Mouse (Mus musculus): ENCODE measurements around the gene Upk3bl. TPM values are rescaled to one million over a fixed set of nuclear protein-coding genes. Genes with fewer than 3 reads are reported as not detected.

Upk3bl gene
- 0.50 and 0.72 TPM in 2 replicates for polyA plus RNA-seq (2016; fragmentation: Nextera tagmentation; extraction: Ambion mirVana)

DNA sequence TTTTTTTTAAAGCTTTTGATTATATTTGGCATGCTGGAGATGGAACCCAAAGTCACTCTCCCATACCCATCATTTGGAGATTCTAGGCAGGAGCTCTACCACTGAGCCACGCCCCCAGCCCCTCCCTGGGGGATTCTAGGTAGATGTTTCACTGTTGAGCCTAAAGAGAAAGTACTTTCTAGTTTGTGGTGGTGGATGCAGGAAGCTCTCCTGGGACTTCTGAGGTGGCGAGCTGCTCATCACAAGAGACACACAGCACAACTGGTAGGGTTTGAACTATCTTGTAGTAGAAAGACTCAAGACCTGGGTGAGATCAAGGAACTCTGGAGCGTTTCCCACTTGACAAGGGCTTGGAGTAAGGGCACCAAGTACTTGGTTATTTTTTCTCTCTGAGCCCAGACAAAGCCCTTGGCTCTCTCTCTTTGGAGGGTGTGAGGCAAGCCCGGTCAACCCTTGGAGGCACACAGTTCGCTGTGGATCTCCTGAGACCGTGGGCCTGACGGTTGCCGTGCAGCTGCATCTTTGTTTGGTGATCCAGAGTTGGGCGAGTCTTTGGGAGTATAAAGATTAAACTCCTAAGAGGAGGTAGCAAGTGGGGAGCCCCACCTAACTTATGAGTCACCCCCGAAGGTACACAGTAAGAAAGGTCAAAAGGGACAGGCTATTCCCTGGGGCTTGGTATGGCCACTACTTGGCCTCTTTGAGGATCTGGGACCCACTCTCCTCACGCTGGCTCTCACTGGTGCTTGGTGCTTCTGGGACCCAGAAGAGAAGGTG lies at the start of gene Upk3bl:
Gene Upk3bl (plus strand): TSS at position 192 of the 777 bp plus-strand sequence.
- 93% methylated on average over 11 of the region's 11 CpGs for WGBS
- Histone ChIP-seq H3K36me3 (no peaks in the 10 kb centered on the region), H3K4me3 (no peak within 1 kb of the TSS), H3K27ac (replicated peaks) (no peak within 1 kb of the TSS), H3K9me3 (replicated peaks) (no peaks in the 10 kb centered on the region), H3K4me1 (peaks cover 24% of the 10 kb centered on the region), H3K27me3 (ENCODE audit: low read depth, poor library complexity, severe bottlenecking) (0 out of 2 replicates have a peak, but pooled peaks cover 12% of the 10 kb centered on the region)
- DNase-seq (ENCODE audit: low spot score) = no peak

DNA sequence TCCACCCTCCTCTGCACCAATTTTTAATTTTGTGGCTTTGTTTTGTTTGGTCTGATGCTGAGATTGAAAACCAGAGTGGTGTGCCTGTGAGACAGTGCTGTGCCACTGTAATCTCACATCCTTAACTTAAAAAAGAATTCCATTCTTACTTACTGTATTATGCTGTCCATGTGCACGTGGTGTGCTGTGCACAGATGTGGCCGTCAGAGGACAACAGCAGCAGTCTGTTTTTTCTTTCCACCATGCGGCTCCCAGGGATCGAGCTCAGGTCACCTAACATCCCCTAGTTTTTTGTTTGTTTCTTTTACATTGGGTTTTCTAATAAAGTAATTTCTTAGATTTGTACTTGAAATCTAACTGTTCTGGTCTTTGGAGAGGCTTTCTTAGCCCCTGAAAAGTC lies 49.8 kb upstream of the Upk3bl start:
- H3K27me3 ChIP-seq (ENCODE audit: low read depth, poor library complexity, severe bottlenecking) = no peaks in the 10 kb centered on the region
- peaks cover 48% of the 10 kb centered on the region for H3K36me3 ChIP-seq
- no peaks in the 10 kb centered on the region for H3K9me3 ChIP-seq (replicated peaks)
- H3K4me3 ChIP-seq = no peak overlapping the region
- 93% methylated on average over 4 of the region's 4 CpGs for WGBS
- no peak for DNase-seq (ENCODE audit: low spot score)
- H3K4me1 ChIP-seq = peaks cover 10% of the 10 kb centered on the region
- no peak overlapping the region for H3K27ac ChIP-seq (replicated peaks)

DNA sequence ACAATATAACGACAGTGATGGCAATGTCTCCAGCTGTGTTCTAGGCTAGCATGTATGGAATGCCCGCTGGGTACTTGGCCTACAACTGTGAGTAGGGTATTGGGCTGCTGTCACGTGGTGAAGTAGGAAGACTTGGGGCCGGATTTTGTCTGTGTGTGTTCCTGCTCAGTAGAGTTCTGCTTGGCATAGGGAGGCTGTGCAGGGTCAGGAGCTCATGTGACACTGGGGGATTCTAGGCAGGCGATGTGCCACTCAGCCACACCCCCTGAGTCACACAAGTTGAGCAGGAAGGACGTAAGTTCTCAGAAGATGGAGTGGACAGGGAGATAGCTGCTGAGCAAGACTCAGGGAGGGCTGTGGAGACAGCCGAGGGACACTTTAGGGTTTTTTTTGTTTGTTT lies 46.5 kb upstream of the Upk3bl start:
- Histone ChIP-seq H3K4me3 (no peak overlapping the region), H3K27me3 (ENCODE audit: low read depth, poor library complexity, severe bottlenecking) (no peaks in the 10 kb centered on the region), H3K9me3 (replicated peaks) (no peaks in the 10 kb centered on the region), H3K4me1 (peaks cover 3% of the 10 kb centered on the region), H3K36me3 (peaks cover 50% of the 10 kb centered on the region), H3K27ac (replicated peaks) (no peak overlapping the region)
- DNase-seq (ENCODE audit: low spot score) = no peak
- WGBS = 81% methylated on average over 7 of the region's 7 CpGs

DNA sequence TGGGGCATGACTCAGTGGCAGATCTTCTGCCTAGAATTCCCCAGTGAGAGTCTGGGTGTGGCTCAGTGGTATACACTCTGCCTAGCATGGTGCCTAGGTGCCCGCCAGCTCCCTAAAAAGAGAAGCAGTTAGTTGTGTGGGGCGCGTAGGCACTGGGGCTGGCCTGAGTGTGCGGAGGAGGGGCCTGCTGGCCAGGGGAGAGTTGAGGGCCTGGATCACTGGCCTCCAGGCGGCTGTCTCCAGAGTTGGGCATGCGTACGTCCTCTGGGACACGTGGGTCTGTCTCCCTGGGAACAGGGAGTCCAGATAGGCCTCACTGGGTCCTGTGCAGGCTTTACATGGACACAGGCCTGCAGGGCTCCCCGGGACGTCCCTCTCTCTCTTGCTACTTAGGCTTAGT lies 39.4 kb upstream of the Upk3bl start:
- H3K36me3 ChIP-seq = peaks cover 69% of the 10 kb centered on the region
- DNase-seq (ENCODE audit: low spot score) = no peak
- H3K27ac ChIP-seq (replicated peaks) = no peak overlapping the region
- no peak overlapping the region for H3K4me3 ChIP-seq
- no peaks in the 10 kb centered on the region for H3K27me3 ChIP-seq (ENCODE audit: low read depth, poor library complexity, severe bottlenecking)
- H3K4me1 ChIP-seq = no peaks in the 10 kb centered on the region
- H3K9me3 ChIP-seq (replicated peaks) = no peaks in the 10 kb centered on the region
- WGBS = 84% methylated on average over 10 of the region's 10 CpGs

GRCm38 (mm10) chr5:136015586-136015985 lies 38.7 kb upstream of the Upk3bl start:
- peaks cover 68% of the 10 kb centered on the region for H3K36me3 ChIP-seq

GRCm38 (mm10) chr5:136016014-136016876 lies 38.0 kb upstream of the Upk3bl start:
- Histone ChIP-seq H3K9me3 (replicated peaks) (no peaks in the 10 kb centered on the region), H3K36me3 (peaks cover 68% of the 10 kb centered on the region), H3K4me1 (no peaks in the 10 kb centered on the region), H3K27ac (replicated peaks) (no peak overlapping the region), H3K4me3 (no peak overlapping the region), H3K27me3 (ENCODE audit: low read depth, poor library complexity, severe bottlenecking) (no peaks in the 10 kb centered on the region)
- 87% methylated on average over 10 of the region's 10 CpGs for WGBS
- DNase-seq (ENCODE audit: low spot score) = no peak

More at GRCm38 (mm10) chr5:136015586-136015985, 38.7 kb upstream of the Upk3bl start:
- no peaks in the 10 kb centered on the region for H3K9me3 ChIP-seq (replicated peaks)
- H3K27ac ChIP-seq (replicated peaks) = no peak overlapping the region
- 87% methylated on average over 10 of the region's 10 CpGs for WGBS
- H3K27me3 ChIP-seq (ENCODE audit: low read depth, poor library complexity, severe bottlenecking) = no peaks in the 10 kb centered on the region
- H3K4me3 ChIP-seq = no peak overlapping the region
- no peaks in the 10 kb centered on the region for H3K4me1 ChIP-seq
- no peak for DNase-seq (ENCODE audit: low spot score)

DNA sequence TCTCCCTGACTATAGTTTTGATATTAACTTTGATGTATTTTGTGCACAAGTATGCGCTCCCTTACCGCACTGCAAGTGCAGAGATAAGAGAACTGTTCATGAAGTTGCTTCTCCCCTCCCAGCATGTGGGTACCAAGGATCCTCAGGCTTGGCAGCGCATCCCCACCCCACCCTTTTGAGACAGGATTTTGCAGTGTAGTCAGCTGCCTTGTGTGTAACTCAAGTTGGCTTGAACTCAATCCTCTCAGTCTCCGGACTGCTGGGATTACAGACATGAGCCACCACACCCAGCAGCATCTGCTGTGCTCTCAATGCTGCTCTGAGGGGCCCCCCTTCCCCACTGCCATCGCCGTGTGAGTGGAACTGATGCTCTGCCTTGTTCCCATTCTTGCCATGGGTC lies 37.0 kb upstream of the Upk3bl start:
- H3K4me1 ChIP-seq = no peaks in the 10 kb centered on the region
- DNase-seq (ENCODE audit: low spot score) = no peak
- 90% methylated on average over 6 of the region's 6 CpGs for WGBS
- H3K27me3 ChIP-seq (ENCODE audit: low read depth, poor library complexity, severe bottlenecking) = no peaks in the 10 kb centered on the region
- peaks cover 67% of the 10 kb centered on the region for H3K36me3 ChIP-seq
- no peaks in the 10 kb centered on the region for H3K9me3 ChIP-seq (replicated peaks)
- no peak overlapping the region for H3K4me3 ChIP-seq
- no peak overlapping the region for H3K27ac ChIP-seq (replicated peaks)

GRCm38 (mm10) chr5:136018726-136019125 lies 35.6 kb upstream of the Upk3bl start:
- no peak for DNase-seq (ENCODE audit: low spot score)
- Histone ChIP-seq H3K9me3 (replicated peaks) (no peaks in the 10 kb centered on the region), H3K36me3 (peaks cover 64% of the 10 kb centered on the region), H3K27ac (replicated peaks) (no peak overlapping the region), H3K4me1 (no peaks in the 10 kb centered on the region), H3K4me3 (no peak overlapping the region), H3K27me3 (ENCODE audit: low read depth, poor library complexity, severe bottlenecking) (no peaks in the 10 kb centered on the region)
- 90% methylated on average over 2 of the region's 2 CpGs for whole genome bisulfite sequencing

- no peaks in the 10 kb centered on the region for H3K9me3 ChIP-seq (replicated peaks)
- H3K36me3 ChIP-seq = peaks cover 52% of the 10 kb centered on the region
- no peak for DNase-seq (ENCODE audit: low spot score)
- no peak overlapping the region for H3K4me3 ChIP-seq
- no peak overlapping the region for H3K27ac ChIP-seq (replicated peaks)
- no peaks in the 10 kb centered on the region for H3K4me1 ChIP-seq
- 41% methylated on average over 1 of the region's 1 CpGs for WGBS
- no peaks in the 10 kb centered on the region for H3K27me3 ChIP-seq (ENCODE audit: low read depth, poor library complexity, severe bottlenecking)
Observed at GRCm38 (mm10) chr5:136019907-136020306, 34.4 kb upstream of the Upk3bl start.

- WGBS = 81% methylated on average over 3 of the region's 3 CpGs
- H3K9me3 ChIP-seq (replicated peaks) = no peaks in the 10 kb centered on the region
- H3K36me3 ChIP-seq = peaks cover 80% of the 10 kb centered on the region
- no peak overlapping the region for H3K4me3 ChIP-seq
- H3K27me3 ChIP-seq (ENCODE audit: low read depth, poor library complexity, severe bottlenecking) = no peaks in the 10 kb centered on the region
- no peak overlapping the region for H3K27ac ChIP-seq (replicated peaks)
- DNase-seq (ENCODE audit: low spot score) = no peak
- 0 out of 2 replicates have a peak, but pooled peaks cover 3% of the 10 kb centered on the region for H3K4me1 ChIP-seq
Observed at GRCm38 (mm10) chr5:136025712-136026111, 28.6 kb upstream of the Upk3bl start.

DNA sequence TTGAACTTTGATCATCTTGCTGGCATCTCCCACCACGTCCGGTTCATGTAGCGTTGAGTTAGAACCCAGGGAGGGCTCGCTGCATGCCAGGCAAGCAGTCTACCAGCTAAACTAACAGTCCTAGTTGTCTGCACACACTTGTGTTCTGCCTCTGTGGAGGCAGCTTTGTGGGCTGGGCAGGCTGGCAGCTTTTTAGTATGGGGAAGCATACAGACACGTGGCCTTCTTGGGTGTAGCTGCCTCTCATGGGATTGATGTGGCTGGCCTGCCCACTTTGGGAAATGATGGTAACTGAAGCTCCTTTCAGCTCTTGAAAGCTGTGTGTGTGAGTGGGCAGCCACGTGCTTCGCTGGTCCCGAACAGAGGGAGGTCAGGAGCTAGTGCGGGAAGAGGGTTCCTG lies 27.4 kb upstream of the Upk3bl start:
- H3K36me3 ChIP-seq = peaks cover 81% of the 10 kb centered on the region
- WGBS = 82% methylated on average over 9 of the region's 9 CpGs

DNA sequence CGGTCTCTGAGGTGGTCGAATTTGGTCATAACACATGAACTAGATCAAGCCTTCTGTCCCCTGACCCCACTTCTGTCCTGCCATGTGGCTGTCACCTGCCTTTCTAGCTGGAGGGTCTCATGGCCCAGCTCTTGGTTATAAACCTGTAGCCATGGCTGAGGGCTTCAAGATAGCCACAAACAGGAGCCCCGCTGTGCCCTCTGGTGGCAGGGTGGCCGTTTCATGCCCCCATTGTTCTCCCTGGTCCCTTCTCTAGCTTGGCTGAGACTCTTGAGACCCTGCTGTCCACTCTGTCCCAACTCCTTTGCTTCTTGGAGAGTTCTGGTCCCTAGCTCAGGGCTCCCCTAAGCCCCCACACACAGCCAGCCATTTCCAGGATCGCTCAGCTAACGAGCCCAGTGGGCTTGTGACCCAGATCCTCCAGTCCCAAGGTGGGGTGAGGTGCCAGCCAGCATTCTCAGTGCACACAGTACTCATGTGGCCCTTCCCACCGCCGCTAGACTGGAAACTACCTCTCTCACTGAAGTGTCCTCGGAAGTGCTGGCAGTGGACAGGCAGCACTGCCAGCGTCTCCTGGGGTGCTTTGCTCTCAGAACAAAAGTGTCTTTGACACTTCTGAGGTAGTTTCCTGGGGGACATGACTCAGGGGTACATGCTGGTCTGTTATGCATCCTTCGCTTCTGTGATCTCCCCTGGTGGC lies 26.5 kb upstream of the Upk3bl start:
- Histone ChIP-seq H3K4me3 (no peak overlapping the region), H3K4me1 (0 out of 2 replicates have a peak, but pooled peaks cover 3% of the 10 kb centered on the region), H3K27me3 (ENCODE audit: low read depth, poor library complexity, severe bottlenecking) (no peaks in the 10 kb centered on the region), H3K9me3 (replicated peaks) (no peaks in the 10 kb centered on the region), H3K27ac (replicated peaks) (no peak overlapping the region), H3K36me3 (peaks cover 83% of the 10 kb centered on the region)
- WGBS = 82% methylated on average over 11 of the region's 11 CpGs
- DNase-seq (ENCODE audit: low spot score) = no peak

More for the DNA sequence above, 27.4 kb upstream of the Upk3bl start:
- no peaks in the 10 kb centered on the region for H3K27me3 ChIP-seq (ENCODE audit: low read depth, poor library complexity, severe bottlenecking)
- no peak for DNase-seq (ENCODE audit: low spot score)
- H3K4me1 ChIP-seq = 0 out of 2 replicates have a peak, but pooled peaks cover 3% of the 10 kb centered on the region
- no peak overlapping the region for H3K27ac ChIP-seq (replicated peaks)
- no peaks in the 10 kb centered on the region for H3K9me3 ChIP-seq (replicated peaks)
- no peak overlapping the region for H3K4me3 ChIP-seq

Data from midbrain, embryonic 10.5 days (tissue).